Mouse (Mus musculus) left cerebral cortex, adult 18-20 months (tissue): Measurements from ENCODE around the gene Elf1. TPM values are rescaled to one million over a fixed set of nuclear protein-coding genes. Genes with fewer than 3 reads are reported as not detected.
"Not testable (repeated sequence)": the region's sequence is repeated elsewhere in the genome, so short reads cannot be mapped to it uniquely, and the experiment has no call there.

Source experiments
- DNase-seq, 2 experiments: peaks; one replicate each; pipeline ENCODE4 v3.0.0; 2021 to 2022; ENCODE audit warnings: low spot score in 2 of 2, mixed read lengths in 1 of 2
- long read RNA-seq, 2 experiments: library from polyadenylated mRNA; stranded (forward); transcript quantifications; one replicate each; pipeline ENCODE4 v2.0.0; 2021
- total RNA-seq, 2 experiments: library from RNA; stranded (reverse); gene quantifications; 2 replicates each; pipeline ENCODE4 v1.2.3; 2021

Elf1 gene
- total RNA-seq, result 1 to 10 TPM; 4.5 to 4.7 TPM
- long read RNA-seq, experiment 1, partial matches to known transcripts, result 2 of 2 reads
- long read RNA-seq, experiment 1, other reads (novel, unspliced or antisense), result 0 of 2 reads
- long read RNA-seq, experiment 2, full-length matches to known transcripts, result 1 of 2 reads
- long read RNA-seq, experiment 2, partial matches to known transcripts, result 1 of 2 reads
- long read RNA-seq, experiment 2, other reads (novel, unspliced or antisense), result 0 of 2 reads

DNA sequence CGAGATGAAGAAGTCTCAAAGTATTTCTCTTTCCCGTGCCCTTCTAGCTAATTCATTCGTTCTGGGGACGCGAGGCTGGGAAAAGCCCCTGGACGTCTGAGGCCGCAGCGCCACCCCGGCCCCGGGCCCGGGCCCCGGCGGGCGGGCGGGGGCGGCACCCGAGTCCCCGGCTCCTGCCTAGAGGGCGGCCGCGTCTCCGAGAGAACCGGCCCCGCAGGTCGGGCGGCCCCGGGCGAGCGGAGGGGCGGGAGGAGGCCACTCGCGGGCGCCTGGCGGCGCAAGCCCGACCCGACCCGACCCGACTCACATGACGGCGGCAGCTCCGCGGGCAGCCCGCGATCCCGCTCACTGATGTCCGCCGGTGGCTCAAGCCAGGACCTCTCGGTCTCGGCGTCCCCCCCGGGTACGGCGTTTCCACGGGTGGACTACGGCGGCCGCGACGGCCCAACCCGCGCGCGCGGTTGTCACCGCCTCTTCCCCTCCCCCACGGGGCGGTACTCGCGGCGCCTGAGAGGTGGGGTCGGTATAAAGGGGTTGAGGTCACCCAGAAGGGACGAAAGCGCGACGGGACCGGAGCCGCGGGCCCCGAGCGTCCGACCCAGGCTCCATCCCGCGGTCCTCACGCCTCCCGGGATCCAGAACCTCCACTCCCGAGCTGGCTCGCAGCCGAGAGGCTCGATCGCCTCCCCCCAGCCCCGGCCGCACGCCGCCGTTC lies at the start of gene Elf1:
Gene Elf1, plus strand, starts transcription at position 571 of the 715 bp plus-strand sequence.
- DNase-seq, result peak; percentile 94 to 96

DNA sequence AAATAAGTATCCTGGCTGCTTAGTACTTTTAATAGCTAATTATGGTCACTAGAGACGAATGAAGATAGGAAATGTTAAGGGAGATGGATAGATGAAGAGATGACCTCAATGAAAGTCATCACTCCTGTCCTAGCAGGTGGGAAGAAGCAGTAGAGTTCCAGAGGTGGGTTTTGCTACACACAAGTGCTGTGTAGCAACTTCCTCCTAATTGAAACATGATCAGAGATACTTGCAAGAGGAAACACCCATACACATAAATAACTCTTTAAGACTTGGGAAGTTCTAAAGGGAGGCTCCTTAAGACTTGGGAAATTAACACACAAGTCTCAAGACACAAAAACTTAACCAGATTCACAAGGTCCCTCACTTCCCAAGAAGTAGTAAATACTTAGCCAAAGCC lies 46.9 kb upstream of the Elf1 start:
- no peak for DNase-seq

DNA sequence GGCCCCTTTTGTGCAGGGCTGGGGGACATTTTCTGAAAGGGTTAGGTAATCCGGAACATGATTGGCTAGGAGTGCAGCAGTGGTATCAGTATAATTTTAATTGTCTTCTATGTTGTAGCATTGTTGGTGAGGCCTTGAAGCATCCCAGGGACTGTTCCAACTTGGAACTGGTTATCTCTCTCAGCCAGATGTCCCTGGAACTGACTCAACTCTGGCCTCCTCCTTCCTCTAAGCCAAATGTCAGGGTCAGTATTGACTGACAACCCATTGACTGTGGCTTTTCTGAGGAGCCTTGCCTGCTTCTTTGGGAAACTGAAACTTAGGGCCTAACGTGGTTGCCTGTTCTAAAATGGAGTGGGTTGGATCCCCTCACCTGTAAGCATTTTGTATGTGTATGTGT lies 40.3 kb upstream of the Elf1 start:
- DNase-seq, result no peak

DNA sequence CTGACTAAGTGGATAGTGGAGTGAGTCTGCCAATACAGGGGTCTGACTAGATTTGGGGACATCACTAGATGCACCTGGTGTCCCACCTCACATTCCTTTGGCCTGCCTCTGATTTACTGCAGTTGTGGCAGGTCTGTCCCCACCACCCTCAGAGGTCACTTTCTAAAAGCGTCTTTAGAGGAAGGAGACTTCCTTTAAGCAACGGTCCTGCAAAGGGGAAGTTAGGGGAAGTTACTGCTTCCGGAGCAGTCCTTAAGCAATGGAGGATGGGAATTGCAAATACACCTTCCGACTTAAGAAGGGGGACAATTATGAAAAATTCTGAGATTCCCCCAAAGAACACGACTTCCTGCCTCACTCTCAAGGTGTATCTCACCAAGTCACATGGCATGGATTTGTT lies 39.6 kb upstream of the Elf1 start:
- DNase-seq, result no peak

DNA sequence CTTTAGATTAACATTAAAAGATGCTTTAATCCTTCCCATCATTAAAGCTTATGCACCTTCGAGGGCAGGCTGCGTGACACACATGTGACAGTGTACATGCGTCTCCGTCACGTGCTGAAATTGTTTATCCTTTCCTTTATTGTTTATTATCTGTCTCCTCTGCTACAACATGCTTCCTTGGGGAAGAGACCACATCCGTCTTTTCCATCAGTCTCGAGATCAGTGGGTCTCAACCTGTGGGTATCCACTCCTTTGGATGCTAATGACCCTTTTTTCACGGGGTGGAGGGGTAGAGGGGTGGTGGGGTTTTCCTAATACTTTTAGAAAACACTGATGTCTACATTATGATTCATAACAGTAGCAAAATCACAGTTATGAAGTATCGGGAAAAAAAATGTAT lies 36.4 kb upstream of the Elf1 start:
- DNase-seq, result no peak

DNA sequence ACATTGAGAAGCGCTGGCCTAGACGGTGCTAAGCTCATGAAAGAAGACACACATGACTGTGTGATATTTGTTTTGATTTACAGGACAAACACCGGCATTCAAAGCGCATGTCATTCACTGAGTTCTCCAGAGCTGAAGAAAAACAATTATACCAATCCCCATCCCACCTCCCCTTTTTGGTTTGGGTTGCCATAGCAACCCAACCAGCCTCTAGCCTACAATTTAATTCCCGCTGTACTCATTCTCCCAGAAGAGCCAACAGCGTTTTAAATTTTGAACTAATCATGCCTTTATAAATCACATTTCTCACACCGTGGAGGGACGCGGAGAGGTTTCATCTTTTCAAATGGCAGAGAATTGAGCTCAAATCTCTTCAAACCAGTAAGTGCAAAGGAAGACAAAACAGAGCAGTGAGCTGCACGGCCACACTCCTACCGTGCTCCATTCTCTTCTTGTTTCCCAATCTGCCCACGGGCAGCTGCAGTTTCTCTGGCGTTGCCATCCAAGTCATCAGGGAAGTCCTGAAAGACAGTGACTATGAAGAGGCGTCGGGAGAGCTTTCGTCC lies 35.9 kb upstream of the Elf1 start:
- peak in 1 of 2 experiments; percentile 34 for DNase-seq

DNA sequence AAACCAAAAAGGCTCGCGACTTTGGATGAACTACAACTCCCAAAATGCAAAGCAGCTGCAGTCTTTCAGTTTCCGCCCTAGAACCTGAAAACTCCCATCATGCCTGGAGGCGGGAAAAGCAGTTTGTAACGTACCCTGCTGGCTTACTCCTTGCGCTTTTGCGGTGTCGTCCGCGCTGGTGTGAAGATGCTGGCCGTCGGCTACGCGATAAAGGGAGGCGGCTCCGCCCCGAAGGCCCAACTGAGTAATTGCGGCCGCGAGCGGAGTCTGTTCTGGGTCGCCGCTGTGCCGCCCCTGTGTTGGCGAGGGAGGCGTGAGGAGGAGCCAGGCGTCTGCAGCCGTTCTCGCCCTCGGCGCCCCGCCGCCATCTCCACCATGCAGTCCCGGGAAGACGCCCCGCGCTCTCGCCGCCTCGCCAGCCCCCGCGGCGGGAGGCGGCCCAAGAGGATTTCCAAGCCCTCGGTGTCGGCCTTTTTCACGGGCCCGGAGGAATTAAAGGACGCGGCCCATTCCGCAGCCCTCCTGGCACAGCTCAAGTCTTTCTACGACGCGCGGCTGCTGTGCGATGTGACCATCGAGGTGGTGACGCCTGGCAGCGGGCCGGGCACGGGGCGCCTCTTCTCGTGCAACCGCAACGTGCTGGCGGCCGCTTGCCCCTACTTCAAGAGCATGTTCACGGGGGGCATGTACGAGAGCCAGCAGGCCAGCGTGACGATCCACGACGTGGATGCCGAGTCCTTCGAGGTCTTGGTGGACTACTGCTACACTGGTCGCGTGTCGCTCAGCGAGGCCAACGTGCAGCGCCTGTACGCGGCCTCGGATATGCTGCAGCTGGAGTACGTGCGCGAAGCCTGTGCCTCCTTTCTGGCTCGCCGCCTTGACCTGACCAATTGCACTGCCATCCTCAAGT lies 29.1 kb upstream of the Elf1 start, which contains the start of gene Kbtbd6:
Gene Kbtbd6, plus strand, starts transcription at position 155 of the 910 bp plus-strand sequence.
- DNase-seq, result peak; percentile 72 to 79

DNA sequence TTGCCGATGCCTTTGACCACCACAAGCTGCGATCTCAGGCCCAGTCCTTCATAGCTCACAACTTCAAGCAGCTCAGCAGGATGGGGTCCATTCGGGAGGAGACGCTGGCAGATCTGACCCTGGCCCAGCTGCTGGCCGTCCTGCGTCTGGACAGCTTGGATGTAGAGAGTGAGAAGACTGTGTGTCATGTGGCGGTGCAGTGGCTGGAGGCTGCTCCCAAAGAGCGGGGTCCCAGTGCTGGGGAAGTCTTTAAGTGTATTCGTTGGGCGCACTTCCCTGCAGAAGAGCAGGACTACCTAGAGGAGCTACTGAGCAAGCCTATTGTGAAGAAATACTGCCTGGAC lies 28.4 kb upstream of the Elf1 start:
- DNase-seq, result not testable (repeated sequence)

DNA sequence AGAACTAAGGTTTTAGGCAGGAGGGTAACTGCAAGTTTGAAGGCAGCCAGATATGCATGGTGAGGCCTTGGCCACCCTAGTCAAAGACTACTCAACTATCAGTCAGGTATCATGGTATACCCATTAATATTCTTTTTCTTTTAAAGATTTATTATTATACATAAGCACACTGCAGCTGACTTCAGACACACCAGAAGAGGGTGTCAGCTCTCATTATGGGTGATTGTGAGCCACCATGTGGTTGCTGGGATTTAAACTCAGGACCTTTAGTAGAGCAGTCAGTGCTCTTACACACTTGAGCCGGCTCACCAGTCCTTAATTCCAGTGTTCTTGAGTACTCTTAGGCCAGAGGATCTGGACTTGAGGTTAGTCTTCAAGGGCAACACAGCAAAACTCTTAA lies 20.6 kb upstream of the Elf1 start:
- DNase-seq, result no peak

DNA sequence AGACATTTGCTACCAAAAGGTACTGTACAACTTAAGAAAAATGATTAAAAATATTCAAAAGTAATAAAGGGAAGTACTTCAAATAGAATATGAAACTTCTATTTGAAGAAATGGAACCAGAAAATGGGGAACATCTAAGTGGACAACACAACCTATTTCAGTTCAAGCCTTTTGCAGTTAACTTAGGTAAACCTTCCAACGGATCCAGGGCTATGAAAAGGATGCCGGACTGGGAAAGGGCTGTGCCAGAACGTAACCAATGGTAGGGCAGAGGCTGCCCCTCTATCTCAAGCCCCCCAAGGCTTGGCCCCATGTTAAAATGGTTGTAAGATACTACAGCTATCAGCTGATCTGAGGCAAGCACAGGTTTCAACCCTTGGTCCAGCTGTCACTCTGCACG lies 20.0 kb upstream of the Elf1 start:
- no peak for DNase-seq

DNA sequence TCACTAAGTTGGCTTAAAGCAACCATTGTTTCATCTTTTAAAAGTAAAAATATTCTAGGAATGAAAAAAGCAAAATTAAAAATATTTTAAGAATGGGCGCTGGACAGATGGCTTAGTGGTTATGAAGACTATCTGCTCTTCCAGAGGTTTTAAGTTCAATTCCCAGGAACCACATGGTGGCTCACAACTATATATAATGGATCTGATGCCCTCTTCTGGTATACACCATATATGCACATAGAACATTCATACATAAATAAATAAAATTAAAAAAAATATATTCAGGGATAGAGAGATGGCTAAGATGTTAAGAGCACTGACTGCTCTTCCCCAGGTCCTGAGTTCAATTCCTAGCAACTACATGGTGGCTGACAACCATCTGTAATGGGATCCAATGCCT lies 15.4 kb upstream of the Elf1 start:
- no peak for DNase-seq

DNA sequence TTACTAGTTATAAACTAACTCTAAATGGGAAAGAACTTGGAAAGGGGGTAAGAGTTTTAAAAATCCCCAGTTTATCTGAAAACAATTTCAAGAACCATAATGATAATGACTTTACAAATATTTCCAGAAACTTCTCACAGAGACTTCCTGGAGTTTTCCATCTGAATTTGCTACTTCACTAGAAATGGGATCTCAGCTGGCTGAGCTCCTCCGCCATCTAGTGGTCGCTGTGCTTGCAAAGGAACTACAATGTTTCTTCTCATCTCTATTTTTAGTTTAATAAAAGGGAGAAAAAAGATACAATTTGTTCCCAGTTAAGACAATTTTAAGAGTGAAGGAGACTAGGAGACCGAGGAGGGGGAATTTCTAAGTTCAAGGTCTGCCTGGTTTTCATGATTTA lies 13.4 kb upstream of the Elf1 start:
- DNase-seq, result peak; percentile 58 to 70

DNA sequence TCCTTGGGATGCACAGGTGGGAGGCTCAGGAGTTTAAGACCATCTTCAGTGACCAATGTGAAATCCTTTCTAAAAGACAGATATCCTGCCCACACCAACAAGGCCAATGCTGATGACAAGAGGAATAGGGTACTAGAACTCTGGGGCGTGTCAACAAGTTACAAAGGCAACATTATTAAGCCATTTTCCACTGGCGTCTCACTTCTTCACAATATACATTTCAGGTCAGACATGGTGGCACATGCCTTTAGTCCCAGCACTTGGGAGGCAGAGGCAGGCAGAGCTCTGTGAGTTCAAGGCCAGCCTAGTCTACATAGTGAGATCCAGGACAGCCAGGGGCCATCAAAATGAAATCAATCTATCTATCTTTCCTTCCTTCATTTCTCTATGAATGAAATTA lies 7.6 kb upstream of the Elf1 start:
- DNase-seq, result no peak

DNA sequence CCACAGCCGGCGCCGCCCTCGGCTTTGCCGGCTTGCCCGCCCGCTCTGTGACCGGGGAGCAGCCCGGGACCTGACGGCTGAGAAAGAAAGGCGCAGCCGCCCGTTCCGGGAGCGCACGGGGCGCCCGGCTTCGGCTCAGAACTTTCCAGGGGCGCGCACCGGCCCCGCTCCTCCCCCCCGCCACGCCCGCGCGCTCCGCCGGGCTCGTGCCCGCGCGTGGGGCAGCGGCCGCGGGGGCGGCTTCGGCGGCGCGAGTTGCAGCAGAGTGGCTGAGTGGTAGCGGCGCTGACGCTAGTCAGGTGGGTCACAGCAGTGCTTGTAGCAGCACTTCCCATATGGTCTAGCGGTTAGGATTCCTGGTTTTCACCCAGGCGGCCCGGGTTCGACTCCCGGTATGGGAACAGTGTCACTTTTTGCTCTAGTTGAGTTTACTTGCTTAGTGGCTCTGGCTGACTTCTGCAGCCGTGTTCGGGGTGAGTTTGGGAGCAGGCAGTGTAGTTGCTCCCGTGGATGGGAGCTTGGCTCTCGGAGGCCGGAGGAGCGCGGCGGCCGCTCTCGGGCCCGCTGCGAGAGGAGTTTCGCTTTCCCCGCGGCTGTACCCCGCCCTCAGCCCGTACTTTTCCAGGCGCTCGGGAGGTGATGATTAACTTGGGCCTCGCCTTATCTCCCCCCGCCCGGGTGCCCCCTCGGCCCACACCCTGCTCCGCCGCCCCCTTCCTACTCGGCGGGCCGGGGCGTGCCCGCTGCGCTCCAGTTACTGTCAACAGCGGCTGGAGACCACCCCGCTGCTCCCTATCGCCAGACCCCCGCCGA lies 551 bp downstream of the Elf1 start, which contains the start of gene Wbp4:
Gene Wbp4, minus strand, starts transcription at position 182 of the 813 bp plus-strand sequence.
- peak; percentile 94 to 98 for DNase-seq

DNA sequence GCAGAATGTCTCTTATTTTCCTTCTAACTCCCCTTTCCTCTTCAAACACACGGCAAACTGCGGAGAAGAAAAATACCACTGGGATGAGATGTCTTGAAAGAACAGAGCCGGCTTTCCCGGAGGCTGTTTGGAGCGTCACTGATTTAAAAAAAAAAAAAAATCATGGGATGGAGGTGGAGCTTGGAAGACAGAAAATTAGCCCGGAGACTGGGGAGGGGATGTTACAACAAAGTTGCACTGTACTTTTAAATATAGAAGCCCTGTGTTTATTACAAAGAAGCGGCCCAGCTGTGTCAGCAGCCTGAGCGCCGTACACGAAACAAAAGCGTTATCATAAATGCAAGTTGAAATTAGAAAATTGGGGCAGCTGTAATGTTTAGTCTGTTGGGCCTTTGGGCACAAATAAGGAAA lies 1.3 kb downstream of the Elf1 start:
- peak in 1 of 2 experiments; percentile 28 for DNase-seq

DNA sequence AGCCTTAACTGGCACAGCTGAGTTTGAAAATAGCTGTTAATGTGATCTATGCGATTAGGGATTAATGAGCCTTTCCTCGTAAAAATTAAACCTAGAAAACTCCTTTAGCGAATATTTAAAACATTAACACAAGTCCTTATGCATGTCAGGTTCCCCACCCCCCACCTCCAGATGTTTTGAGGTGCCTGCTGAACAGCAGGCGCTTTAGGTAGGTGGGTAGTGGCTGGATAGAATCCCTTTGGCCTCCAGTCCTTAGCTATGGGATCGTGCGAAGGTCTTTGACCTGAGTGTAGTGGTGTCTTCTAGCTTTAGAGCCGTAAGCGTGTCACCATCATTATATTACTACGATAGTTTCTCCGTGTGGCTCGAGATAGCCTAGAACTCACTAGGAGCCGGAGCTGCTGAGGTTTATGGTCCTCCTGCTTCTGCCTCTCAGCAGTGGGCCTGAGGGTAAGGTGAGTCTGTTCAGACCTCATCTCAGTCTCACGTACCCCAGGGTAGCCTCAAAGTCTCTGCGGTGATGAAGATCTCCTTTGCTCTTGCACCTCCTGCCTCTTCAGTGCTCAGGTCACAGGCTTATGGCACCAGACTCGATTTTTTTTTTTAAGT lies 1.9 kb downstream of the Elf1 start:
- no peak for DNase-seq

DNA sequence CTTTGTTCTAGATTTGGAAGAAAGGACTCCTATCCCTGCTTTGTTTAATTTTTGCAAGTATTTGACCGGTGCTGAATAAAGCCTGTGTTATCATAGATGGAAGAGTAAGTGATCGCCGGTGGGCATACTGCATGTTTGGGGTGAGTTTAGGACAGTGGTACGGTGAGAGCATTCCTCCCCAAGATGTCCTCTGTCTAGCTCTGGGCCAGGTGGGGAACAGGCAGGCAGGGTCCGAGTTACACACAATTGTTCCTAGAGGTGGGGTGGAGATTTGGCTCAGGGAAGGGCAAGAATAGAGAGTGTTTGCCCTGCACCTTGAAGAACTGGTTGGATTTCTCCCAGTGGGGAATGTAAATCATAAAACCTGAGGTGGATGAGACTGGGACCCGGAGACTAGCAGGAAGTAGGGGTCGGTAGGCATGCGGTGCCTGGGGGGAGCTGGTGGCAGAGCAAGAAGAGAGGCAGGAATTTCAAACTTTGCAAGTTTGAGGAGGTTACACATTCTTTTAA lies 2.7 kb downstream of the Elf1 start:
- DNase-seq, result no peak

DNA sequence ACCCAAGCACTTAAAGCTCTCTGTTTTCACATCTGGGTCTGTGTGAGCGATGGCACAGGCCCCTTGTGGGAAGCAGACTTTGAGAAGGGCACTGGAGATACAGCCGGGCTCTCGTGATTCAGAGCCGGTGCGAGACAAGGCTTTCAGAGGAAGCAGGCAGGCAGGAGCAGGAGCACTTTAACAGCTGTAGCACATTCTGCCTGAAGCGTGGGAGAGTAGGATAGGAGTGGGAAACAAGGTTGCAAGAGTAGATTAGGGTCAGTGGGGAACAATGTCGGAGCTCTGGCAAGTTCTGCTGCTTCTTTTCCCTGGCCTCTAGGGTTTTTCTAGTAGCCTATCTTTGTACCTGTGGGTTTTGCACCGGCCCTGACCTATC lies 5.6 kb downstream of the Elf1 start:
- no peak for DNase-seq

DNA sequence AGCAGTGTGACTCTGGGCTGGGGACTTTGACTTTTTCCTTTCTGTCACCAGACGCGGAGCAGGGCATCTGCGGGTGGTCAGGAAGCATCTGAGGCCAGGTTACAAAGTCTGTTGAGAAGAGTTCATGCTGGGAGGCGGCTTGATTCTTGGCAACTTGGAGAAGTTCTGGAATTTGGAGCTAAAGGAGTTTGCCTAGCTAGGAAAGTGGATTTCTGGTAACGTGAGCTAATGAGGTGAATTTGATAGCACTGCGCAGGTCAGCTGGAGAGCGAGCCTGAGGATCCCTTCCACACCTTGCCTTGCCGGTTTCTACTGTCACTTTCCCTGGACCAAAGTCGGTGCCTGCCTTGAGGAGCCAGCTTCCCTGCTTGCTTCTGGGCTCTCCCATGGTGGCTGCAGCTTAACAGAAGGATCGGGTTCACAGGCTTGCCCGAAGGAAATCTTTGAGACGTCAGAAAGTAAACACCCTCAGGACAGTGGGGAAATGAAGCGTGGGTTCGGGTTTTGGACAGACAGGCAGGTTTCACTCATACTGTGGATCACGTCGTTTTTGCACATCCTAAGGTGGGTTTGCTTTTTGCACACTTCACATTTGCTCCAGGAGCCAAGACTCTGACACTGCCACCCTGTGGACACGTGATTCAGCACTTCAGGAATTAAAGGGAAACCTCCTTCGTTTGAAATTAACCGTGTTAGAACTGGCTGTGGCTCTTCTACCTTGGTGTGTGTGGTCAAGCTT lies 6.2 kb downstream of the Elf1 start:
- peak; percentile 37 to 47 for DNase-seq
